Mouse (Mus musculus) layer of hippocampus, adult 6 months (tissue): ENCODE results near the gene E330034G19Rik. TPM values are rescaled to one million over a fixed set of nuclear protein-coding genes. Genes with fewer than 3 reads are reported as not detected.

ENCODE experiments used
- long read RNA-seq, 2 experiments: library from polyadenylated mRNA; unstranded; transcript quantifications; one replicate each; pipeline ENCODE4 v2.0.0; 2019 to 2020
- polyA plus RNA-seq: library from polyadenylated mRNA; unstranded; fragments of <200 nt; fragmentation: Nextera tagmentation; gene quantifications from 2 replicates; pipeline ENCODE4 v1.2.3, GENCODE M21; 2021

The E330034G19Rik gene
- 0.14 TPM in 1 of 2 replicates, not detected in the other for polyA plus RNA-seq
- long read RNA-seq, experiment 1: 0 reads
- long read RNA-seq, experiment 2: 0 reads

DNA sequence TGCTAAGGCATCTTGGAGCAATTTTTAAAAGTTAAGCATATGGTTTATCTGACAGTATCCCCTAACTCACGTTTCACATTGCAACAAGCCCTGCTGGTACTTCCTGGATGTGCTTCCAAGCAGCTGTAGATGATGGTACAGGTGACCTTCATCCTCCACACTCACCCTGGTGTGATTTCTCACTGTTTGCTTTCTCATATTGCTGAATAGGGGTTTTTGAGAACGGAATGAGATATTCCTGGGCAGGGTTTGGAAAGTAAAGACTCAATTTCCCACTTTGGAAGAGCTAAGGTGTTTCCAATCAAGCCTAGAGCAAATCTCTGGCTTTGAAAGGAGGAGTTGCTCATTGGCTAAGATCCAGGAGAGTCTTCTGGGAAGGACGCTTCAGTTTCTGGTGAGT, at the start of gene E330034G19Rik:
Gene E330034G19Rik, plus strand, starts transcription at position 301 of the 400 bp plus-strand sequence.

DNA sequence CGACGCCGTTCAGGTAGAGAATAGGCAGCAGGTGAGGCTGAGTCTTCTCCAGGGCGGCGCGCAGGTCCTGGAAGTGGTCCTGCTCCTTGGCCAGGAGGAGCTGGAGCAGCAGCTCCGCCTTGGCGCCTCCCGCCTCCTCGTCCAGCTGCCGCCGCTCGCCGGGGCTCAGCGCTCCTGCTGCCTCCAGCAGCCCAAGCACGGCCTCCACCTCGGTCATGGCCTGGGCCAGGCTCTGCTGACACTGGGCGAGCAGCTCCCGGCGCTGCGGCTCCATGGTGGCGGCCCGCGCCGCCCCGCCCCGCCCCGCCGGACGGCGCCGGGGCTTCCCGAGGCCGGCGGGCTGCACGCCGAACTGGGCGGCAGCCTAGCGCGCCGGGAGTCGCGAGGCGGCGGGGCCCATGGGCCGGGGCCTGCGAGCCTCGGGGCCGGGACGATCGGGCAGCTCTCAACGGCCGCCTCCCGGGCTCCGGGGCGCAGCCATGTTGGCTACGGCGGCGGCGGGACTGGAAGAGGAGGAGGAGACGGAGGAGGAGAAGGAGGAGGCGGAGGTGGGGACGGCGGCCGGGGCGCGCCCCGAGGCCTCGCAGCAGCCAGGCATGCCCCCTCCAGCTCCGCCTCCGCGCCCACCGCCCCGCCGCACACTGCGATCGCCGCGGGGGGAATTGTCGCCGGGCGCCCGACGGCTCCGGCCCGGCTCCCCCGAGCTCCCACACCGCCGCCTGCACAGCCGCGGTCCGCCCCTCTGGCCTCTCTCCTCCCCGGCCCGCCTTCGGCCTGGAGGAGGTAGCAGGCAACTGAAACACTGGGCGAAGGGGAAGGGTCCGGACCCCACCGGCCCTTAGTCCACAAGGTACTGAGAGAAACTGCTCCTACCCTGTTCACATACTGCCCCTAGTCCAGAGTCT, 47.6 kb upstream of the E330034G19Rik start, which contains the start of gene Dlg5:
Gene Dlg5, minus strand, starts transcription at position 744 of the 905 bp plus-strand sequence.

Other genes starting within 250 kb of the E330034G19Rik start
- gene Dlg5, start 47.3 kb upstream of the E330034G19Rik start, polyA plus RNA-seq: 4.2 and 4.3 TPM in 2 replicates
- gene Polr3a, start 193.8 kb downstream of the E330034G19Rik start, polyA plus RNA-seq: 9.0 and 10.0 TPM in 2 replicates
- 2,127 and 2,431 TPM in 2 replicates for gene Rps24, start 193.9 kb downstream of the E330034G19Rik start, polyA plus RNA-seq